Mouse (Mus musculus) embryonic facial prominence, embryonic 10.5 days (tissue): Measurements from ENCODE around the gene Pgm5. TPM values are rescaled to one million over a fixed set of nuclear protein-coding genes. Genes with fewer than 3 reads are reported as not detected.
A peak's percentile ranks its signal among the peaks of the same experiment; 100 is the strongest.

Experiments used
- DNase-seq: peaks from one replicate; pipeline ENCODE4 v3.0.0-alpha.2; 2017; ENCODE audit warnings: low spot score
- H3K27ac ChIP-seq: fragments of 300-500 bp; sonication (generic); replicated peaks from 2 replicates; pipeline ENCODE4 v1.5.1; 2016; ENCODE audit warnings: mild to moderate bottlenecking
- H3K27me3 ChIP-seq: fragments of 300-500 bp; sonication (generic); replicated peaks from 2 replicates; pipeline ENCODE4 v1.6.1; 2016; ENCODE audit warnings: low read depth, mild to moderate bottlenecking; ENCODE audit not compliant: poor library complexity, severe bottlenecking
- H3K36me3 ChIP-seq: fragments of 300-500 bp; sonication (generic); replicated peaks from 2 replicates; pipeline ENCODE4 v1.6.1; 2016; ENCODE audit warnings: mild to moderate bottlenecking, moderate library complexity
- H3K4me1 ChIP-seq: fragments of 300-500 bp; sonication (generic); 2 replicates; pipeline ENCODE4 v1.6.1; 2016
- H3K4me3 ChIP-seq: fragments of 300-500 bp; sonication (generic); 2 replicates; pipeline ENCODE4 v1.5.1; 2016; ENCODE audit warnings: mild to moderate bottlenecking, moderate library complexity
- H3K9me3 ChIP-seq: fragments of 300-500 bp; sonication (generic); 2 replicates; pipeline ENCODE4 v1.6.1; 2016; ENCODE audit warnings: mild to moderate bottlenecking
- WGBS: fragments of 180-500 bp; shearing (Covaris S2); methylation state at CpG from one replicate; pipeline ENCODE4 v1.1.7; 2016; 5-methylcytosine and 5-hydroxymethylcytosine counted together
- polyA plus RNA-seq: library from polyadenylated mRNA; unstranded; fragments of >200 nt; fragmentation: Nextera tagmentation; extraction: Ambion mirVana; gene quantifications from 2 replicates; pipeline ENCODE4 v1.2.1, GENCODE M21; 2016

Gene Pgm5
- polyA plus RNA-seq, 1 experiment from 2014 or later, result 0.24 TPM

- no peak for DNase-seq
- H3K9me3 ChIP-seq, result no peaks in the 10 kb centered on the region
- H3K4me3 ChIP-seq, result no peak overlapping the region
- 0 out of 2 replicates have a peak overlapping the region, but pooled peaks have one; percentile 19 for H3K27ac ChIP-seq
- WGBS, result 82% methylated on average over 5 of the region's 5 CpGs
- H3K36me3 ChIP-seq, result no peaks in the 10 kb centered on the region
- 0 out of 2 replicates have a peak, but pooled peaks cover 11% of the 10 kb centered on the region for H3K4me1 ChIP-seq
- H3K27me3 ChIP-seq, result no peaks in the 10 kb centered on the region; the same call in 1 of the 2 replicates
Measured at GRCm38 (mm10) chr19:24792876-24793275, 68.8 kb downstream of the Pgm5 start.

DNA sequence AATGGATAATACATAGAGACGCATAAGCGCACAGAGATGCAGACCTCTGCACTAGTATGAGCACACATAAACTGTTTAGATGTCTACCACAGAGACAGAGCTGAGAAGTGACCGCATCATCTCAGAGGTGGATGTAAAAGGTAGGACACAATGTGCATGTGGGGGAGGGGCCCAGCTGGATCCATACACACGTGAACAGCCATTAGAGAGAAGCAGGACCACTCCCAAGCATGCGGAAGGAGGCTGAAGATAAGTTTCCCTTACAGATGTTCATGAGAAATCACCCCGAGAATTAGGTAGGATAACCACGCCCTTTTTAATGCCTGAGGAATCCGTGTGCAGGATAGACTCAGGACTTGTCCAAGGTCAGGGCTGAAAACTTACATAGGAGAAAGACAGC lies 75.8 kb downstream of the Pgm5 start:
- Histone ChIP-seq H3K4me3 (no peak overlapping the region), H3K9me3 (no peaks in the 10 kb centered on the region), H3K27ac (0 out of 2 replicates have a peak overlapping the region, but pooled peaks have one; percentile 30), H3K36me3 (no peaks in the 10 kb centered on the region), H3K4me1 (peaks cover 46% of the 10 kb centered on the region), H3K27me3 (no peaks in the 10 kb centered on the region)
- 83% methylated on average over 8 of the region's 8 CpGs for WGBS
- no peak for DNase-seq

GRCm38 (mm10) chr19:24785056-24785675 lies 76.5 kb downstream of the Pgm5 start:
- H3K4me3 ChIP-seq, result no peak overlapping the region

GRCm38 (mm10) chr19:24783736-24784135 lies 77.9 kb downstream of the Pgm5 start:
- Histone ChIP-seq H3K4me1 (peaks cover 57% of the 10 kb centered on the region), H3K4me3 (no peak overlapping the region), H3K9me3 (no peaks in the 10 kb centered on the region), H3K27ac (peak overlapping the region; percentile 76), H3K36me3 (no peaks in the 10 kb centered on the region), H3K27me3 (no peaks in the 10 kb centered on the region)
- WGBS, result 43% methylated on average over 9 of the region's 9 CpGs
- DNase-seq, result peak; percentile 71

More at GRCm38 (mm10) chr19:24785056-24785675, 76.5 kb downstream of the Pgm5 start:
- H3K36me3 ChIP-seq, result no peaks in the 10 kb centered on the region
- no peaks in the 10 kb centered on the region for H3K27me3 ChIP-seq
- H3K9me3 ChIP-seq, result no peaks in the 10 kb centered on the region
- peak overlapping the region; percentile 76 for H3K27ac ChIP-seq
- peaks cover 54% of the 10 kb centered on the region for H3K4me1 ChIP-seq
- peak; percentile 56 for DNase-seq
- WGBS, result 52% methylated on average over 15 of the region's 15 CpGs

- DNase-seq, result no peak
- Histone ChIP-seq H3K36me3 (no peaks in the 10 kb centered on the region), H3K4me3 (no peak overlapping the region), H3K4me1 (peaks cover 43% of the 10 kb centered on the region), H3K27ac (peak overlapping the region; percentile 32; the same call in 1 of the 2 replicates), H3K9me3 (no peaks in the 10 kb centered on the region), H3K27me3 (no peaks in the 10 kb centered on the region)
- WGBS, result 39% methylated on average over 6 of the region's 6 CpGs
Measured at GRCm38 (mm10) chr19:24779996-24780395, 81.7 kb downstream of the Pgm5 start.

- H3K4me3 ChIP-seq, result no peak overlapping the region
- 90% methylated on average over 4 of the region's 4 CpGs for WGBS
Measured at GRCm38 (mm10) chr19:24770345-24770744, 91.3 kb downstream of the Pgm5 start.

GRCm38 (mm10) chr19:24767401-24767800 lies 94.3 kb downstream of the Pgm5 start:
- no peak overlapping the region for H3K4me3 ChIP-seq
- H3K4me1 ChIP-seq, result peaks cover 3% of the 10 kb centered on the region
- H3K9me3 ChIP-seq, result no peaks in the 10 kb centered on the region
- DNase-seq, result no peak
- H3K27me3 ChIP-seq, result no peaks in the 10 kb centered on the region
- no peaks in the 10 kb centered on the region for H3K36me3 ChIP-seq
- H3K27ac ChIP-seq, result no peak overlapping the region
- whole genome bisulfite sequencing, result 89% methylated on average over 6 of the region's 6 CpGs

More at GRCm38 (mm10) chr19:24770345-24770744, 91.3 kb downstream of the Pgm5 start:
- H3K27ac ChIP-seq, result no peak overlapping the region
- H3K4me1 ChIP-seq, result peaks cover 3% of the 10 kb centered on the region; the same call in 1 of the 2 replicates
- H3K27me3 ChIP-seq, result no peaks in the 10 kb centered on the region
- H3K9me3 ChIP-seq, result no peaks in the 10 kb centered on the region
- no peaks in the 10 kb centered on the region for H3K36me3 ChIP-seq
- no peak for DNase-seq

- Histone ChIP-seq H3K9me3 (no peaks in the 10 kb centered on the region), H3K27ac (no peak overlapping the region), H3K36me3 (no peaks in the 10 kb centered on the region), H3K4me3 (no peak overlapping the region), H3K27me3 (no peaks in the 10 kb centered on the region), H3K4me1 (peaks cover 5% of the 10 kb centered on the region)
- DNase-seq, result peak; percentile 32
- WGBS, result 69% methylated on average over 12 of the region's 12 CpGs
Measured at GRCm38 (mm10) chr19:24762473-24763149, 99.0 kb downstream of the Pgm5 start.

DNA sequence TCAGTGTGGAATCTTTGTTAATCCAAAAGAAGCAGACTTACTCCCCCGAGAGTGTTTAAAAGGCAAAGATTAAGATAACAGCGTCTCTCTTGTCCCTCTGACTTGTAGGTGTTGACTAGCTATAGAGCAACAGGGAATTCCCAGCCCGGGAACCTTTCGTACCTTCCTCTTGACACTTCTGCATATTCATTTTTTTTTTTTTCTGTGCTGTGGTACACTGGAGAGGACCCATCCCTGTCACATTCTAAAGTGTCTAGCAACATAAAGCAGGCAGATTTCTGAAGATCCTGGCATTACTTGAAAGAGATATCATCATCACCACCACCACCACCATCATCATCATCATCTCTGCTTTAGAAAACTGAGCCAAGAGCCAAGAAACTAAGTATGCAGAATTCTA lies 105.0 kb downstream of the Pgm5 start:
- H3K4me3 ChIP-seq, result no peak overlapping the region
- no peak for DNase-seq
- no peaks in the 10 kb centered on the region for H3K27me3 ChIP-seq
- 80% methylated on average over 4 of the region's 4 CpGs for WGBS
- no peaks in the 10 kb centered on the region for H3K36me3 ChIP-seq
- H3K27ac ChIP-seq, result no peak overlapping the region
- H3K9me3 ChIP-seq, result no peaks in the 10 kb centered on the region
- peaks cover 12% of the 10 kb centered on the region for H3K4me1 ChIP-seq

- WGBS, result 83% methylated on average over 3 of the region's 3 CpGs
- no peak overlapping the region for H3K4me3 ChIP-seq
- peaks cover 12% of the 10 kb centered on the region for H3K4me1 ChIP-seq
- no peaks in the 10 kb centered on the region for H3K9me3 ChIP-seq
- no peak for DNase-seq
- H3K36me3 ChIP-seq, result no peaks in the 10 kb centered on the region
- H3K27me3 ChIP-seq, result no peaks in the 10 kb centered on the region
- no peak overlapping the region for H3K27ac ChIP-seq
Measured at GRCm38 (mm10) chr19:24754440-24754785, 107.2 kb downstream of the Pgm5 start.

- 0 out of 2 replicates have a peak overlapping the region, but pooled peaks have one; percentile 11 for H3K27ac ChIP-seq
Measured at GRCm38 (mm10) chr19:24753617-24754439, 107.8 kb downstream of the Pgm5 start.

GRCm38 (mm10) chr19:24752873-24753538 lies 108.6 kb downstream of the Pgm5 start:
- Histone ChIP-seq H3K36me3 (no peaks in the 10 kb centered on the region), H3K27me3 (no peaks in the 10 kb centered on the region), H3K9me3 (no peaks in the 10 kb centered on the region), H3K4me1 (peaks cover 12% of the 10 kb centered on the region), H3K27ac (no peak overlapping the region), H3K4me3 (no peak overlapping the region)
- DNase-seq, result no peak
- WGBS, result 92% methylated on average over 7 of the region's 7 CpGs

More at GRCm38 (mm10) chr19:24753617-24754439, 107.8 kb downstream of the Pgm5 start:
- no peak for DNase-seq
- Histone ChIP-seq H3K27me3 (no peaks in the 10 kb centered on the region), H3K9me3 (no peaks in the 10 kb centered on the region), H3K36me3 (no peaks in the 10 kb centered on the region), H3K4me3 (no peak overlapping the region), H3K4me1 (peaks cover 12% of the 10 kb centered on the region)
- 66% methylated on average over 14 of the region's 14 CpGs for WGBS
